Mouse (Mus musculus): ENCODE results near the gene Adtrp. TPM values are rescaled to one million over a fixed set of nuclear protein-coding genes. Genes with fewer than 3 reads are reported as not detected.
A peak's percentile ranks its signal among the peaks of the same experiment; 100 is the strongest.

Adtrp gene
- polyA plus RNA-seq, 1 experiment from 2014 or later = 1.3 TPM

- Histone ChIP-seq H3K27me3 (no peaks in the 10 kb centered on the region), H3K9ac (no peak overlapping the region), H3K4me3 (no peak overlapping the region), H3K4me1 (peaks cover 11% of the 10 kb centered on the region), H3K4me2 (replicated peaks) (no peak overlapping the region), H3K27ac (no peak overlapping the region), H3K36me3 (no peaks in the 10 kb centered on the region), H3K9me3 (no peaks in the 10 kb centered on the region)
- no peak for ATAC-seq (ENCODE audit: low FRiP score, low read depth)
- WGBS = 70% methylated on average over 8 of the region's 8 CpGs
Measured at GRCm38 (mm10) chr13:41803656-41804265, 43.7 kb downstream of the Adtrp start.

DNA sequence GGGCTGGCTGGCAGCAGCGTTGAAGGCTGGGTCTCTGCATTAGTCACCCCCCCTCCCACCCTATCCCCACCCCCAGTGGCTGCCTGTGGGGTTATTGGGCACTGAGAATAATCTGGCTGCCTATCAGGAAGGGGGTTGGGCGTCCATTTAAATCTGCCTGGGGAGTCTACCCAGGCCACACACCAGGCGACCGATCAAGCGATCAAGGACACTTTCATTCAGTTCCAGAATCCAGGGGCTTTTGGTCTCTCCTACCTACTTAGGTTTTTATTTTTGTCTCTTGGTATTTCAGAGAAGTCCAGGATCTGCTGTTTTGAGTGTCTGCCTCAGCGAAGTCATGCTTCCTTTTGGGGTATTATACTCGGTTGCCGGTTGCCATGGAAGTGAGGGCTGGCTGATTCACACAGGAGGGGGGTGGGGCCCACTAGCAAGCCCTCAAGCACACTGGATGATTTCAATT, 46.3 kb downstream of the Adtrp start:
- H3K27me3 ChIP-seq = no peaks in the 10 kb centered on the region
- peak overlapping the region; percentile 38 for H3K4me2 ChIP-seq (replicated peaks)
- no peak overlapping the region for H3K4me3 ChIP-seq
- H3K27ac ChIP-seq = no peak overlapping the region
- H3K9ac ChIP-seq = no peak overlapping the region
- peaks cover 11% of the 10 kb centered on the region for H3K4me1 ChIP-seq
- no peaks in the 10 kb centered on the region for H3K9me3 ChIP-seq
- ATAC-seq (ENCODE audit: low FRiP score, low read depth) = no peak
- no peaks in the 10 kb centered on the region for H3K36me3 ChIP-seq
- WGBS = 12% methylated on average over 8 of the region's 8 CpGs

GRCm38 (mm10) chr13:41792849-41793248, 54.6 kb downstream of the Adtrp start:
- 88% methylated on average over 6 of the region's 6 CpGs for WGBS
- Histone ChIP-seq H3K4me3 (no peak overlapping the region), H3K9me3 (no peaks in the 10 kb centered on the region), H3K36me3 (no peaks in the 10 kb centered on the region), H3K4me1 (no peaks in the 10 kb centered on the region), H3K27ac (no peak overlapping the region), H3K9ac (no peak overlapping the region), H3K27me3 (no peaks in the 10 kb centered on the region), H3K4me2 (replicated peaks) (no peak overlapping the region)
- no peak for ATAC-seq (ENCODE audit: low FRiP score, low read depth)

DNA sequence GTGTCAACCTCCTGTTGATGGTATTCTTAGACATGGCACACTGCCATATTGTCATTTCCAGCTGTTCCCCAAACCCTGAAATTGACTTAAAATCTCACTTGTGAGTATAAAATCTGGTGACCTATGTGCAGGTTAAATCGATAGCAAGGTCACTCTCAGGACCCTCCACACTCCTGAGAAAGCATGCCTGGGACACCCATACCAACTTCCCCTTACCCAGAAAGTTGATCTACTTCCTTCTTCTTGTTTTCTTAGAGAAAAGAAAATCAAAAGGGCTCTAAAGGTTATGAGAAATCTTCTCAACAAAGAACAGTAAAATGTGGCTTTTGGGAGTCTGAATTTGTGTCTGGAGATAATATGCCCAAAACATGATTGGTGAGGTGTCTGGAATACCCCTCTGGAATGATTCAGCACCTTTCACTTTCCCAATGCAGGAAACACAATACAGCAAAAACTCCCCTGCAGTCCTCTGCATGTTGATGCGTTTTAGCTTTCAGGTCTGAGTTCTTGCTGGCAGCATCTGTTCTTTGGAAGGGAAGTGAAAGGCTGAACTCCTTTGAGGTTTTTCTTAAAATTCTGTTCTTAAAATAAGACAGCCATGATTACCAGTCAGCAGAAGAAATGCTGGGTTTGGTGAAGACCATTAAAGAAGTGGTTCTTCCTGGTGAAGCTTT, 59.5 kb downstream of the Adtrp start:
- H3K9me3 ChIP-seq = no peaks in the 10 kb centered on the region
- no peak for ATAC-seq (ENCODE audit: low FRiP score, low read depth)
- no peaks in the 10 kb centered on the region for H3K27me3 ChIP-seq
- 75% methylated on average over 2 of the region's 2 CpGs for WGBS
- no peaks in the 10 kb centered on the region for H3K36me3 ChIP-seq
- H3K27ac ChIP-seq = no peak overlapping the region
- H3K4me2 ChIP-seq (replicated peaks) = no peak overlapping the region
- no peak overlapping the region for H3K4me3 ChIP-seq
- no peaks in the 10 kb centered on the region for H3K4me1 ChIP-seq
- H3K9ac ChIP-seq = no peak overlapping the region

DNA sequence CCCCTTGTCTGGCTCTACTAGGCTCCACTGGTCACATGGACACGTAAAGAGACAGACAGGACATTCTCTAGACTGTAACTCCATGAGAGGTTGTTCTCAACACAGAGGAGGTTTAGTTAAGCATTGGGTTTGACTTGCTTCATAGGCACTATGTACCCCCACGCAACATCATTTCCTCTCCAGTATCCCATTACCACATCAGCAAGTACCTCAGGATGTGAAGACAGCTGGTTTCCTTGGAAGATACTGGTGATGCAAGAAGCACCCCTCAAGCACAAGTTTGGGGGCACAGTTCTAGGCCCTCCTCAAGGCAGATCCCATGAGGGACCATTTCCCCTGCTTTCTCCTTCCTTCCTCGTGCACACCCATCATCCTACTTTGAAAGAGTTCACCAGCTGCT, 60.8 kb downstream of the Adtrp start:
- no peaks in the 10 kb centered on the region for H3K4me1 ChIP-seq
- no peak overlapping the region for H3K27ac ChIP-seq
- ATAC-seq (ENCODE audit: low FRiP score, low read depth) = no peak
- H3K9me3 ChIP-seq = no peaks in the 10 kb centered on the region
- H3K27me3 ChIP-seq = no peaks in the 10 kb centered on the region
- WGBS = 88% methylated on average over 3 of the region's 3 CpGs
- H3K9ac ChIP-seq = no peak overlapping the region
- no peaks in the 10 kb centered on the region for H3K36me3 ChIP-seq
- no peak overlapping the region for H3K4me3 ChIP-seq
- H3K4me2 ChIP-seq (replicated peaks) = no peak overlapping the region

DNA sequence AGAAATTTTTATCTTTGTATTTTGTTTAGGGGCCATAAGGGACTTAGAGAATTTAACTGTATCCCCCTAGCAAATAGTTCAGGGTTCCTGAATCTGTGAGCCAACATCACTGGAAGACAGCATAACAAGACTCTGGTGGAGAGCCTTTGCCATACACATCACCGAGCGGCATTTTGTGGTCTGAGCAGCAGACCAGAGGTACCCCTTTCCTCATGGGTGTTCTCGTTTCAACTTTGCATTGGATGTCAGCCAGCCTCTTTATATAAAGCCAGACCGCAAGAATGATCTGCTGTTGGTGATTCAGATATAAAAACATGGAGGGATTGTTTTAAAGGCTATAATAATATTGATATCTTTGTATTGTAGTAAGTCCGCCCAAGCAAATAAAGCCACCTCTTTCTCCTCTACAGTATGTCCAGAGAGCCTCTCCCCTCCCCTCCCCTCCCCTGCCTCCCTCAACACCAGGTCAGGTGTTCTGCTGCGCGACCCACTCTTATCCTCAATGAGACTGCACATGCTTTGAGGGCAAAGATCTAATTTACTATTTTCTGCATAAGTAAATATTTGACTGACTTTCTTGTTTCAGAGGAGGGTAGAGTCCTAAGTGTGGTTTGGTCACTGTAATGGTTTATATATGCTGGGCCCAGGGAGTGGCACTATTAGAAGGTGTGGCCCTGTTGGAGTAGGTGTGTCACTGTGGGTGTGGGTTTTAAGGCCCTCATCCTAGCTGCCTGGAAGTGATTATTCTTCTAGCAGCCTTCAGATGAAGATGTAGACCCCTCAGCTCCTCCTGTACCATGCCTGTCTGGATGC, 62.4 kb downstream of the Adtrp start:
- WGBS = 70% methylated on average over 7 of the region's 7 CpGs
- no peaks in the 10 kb centered on the region for H3K27me3 ChIP-seq
- H3K36me3 ChIP-seq = no peaks in the 10 kb centered on the region
- H3K4me1 ChIP-seq = no peaks in the 10 kb centered on the region
- H3K4me3 ChIP-seq = no peak overlapping the region
- no peaks in the 10 kb centered on the region for H3K9me3 ChIP-seq
- no peak overlapping the region for H3K9ac ChIP-seq
- no peak overlapping the region for H3K27ac ChIP-seq
- H3K4me2 ChIP-seq (replicated peaks) = no peak overlapping the region
- ATAC-seq (ENCODE audit: low FRiP score, low read depth) = no peak

DNA sequence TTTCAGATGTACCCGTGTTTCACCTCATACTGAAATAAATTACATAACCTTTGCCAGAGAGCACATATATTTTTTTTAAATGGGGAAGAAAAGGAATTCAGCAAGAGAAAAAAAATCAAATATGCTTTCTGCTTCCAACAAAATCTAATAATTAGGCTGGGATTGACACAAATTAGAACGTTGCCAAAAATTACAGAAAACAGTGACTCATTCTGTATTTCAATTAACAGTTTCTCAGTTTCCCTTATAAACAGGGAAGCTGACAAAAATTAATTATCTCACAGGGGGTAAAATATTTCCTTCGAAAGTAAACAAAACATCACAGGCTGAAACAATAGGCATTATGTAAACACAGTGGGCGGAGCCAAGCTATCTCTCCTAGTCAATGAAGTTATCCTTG, 67.2 kb downstream of the Adtrp start:
- H3K4me2 ChIP-seq (replicated peaks) = no peak overlapping the region
- no peak overlapping the region for H3K27ac ChIP-seq
- no peaks in the 10 kb centered on the region for H3K4me1 ChIP-seq
- no peak overlapping the region for H3K4me3 ChIP-seq
- no peaks in the 10 kb centered on the region for H3K9me3 ChIP-seq
- no peak for ATAC-seq (ENCODE audit: low FRiP score, low read depth)
- H3K27me3 ChIP-seq = no peaks in the 10 kb centered on the region
- no peaks in the 10 kb centered on the region for H3K36me3 ChIP-seq
- WGBS = 71% methylated on average over 4 of the region's 4 CpGs
- no peak overlapping the region for H3K9ac ChIP-seq

GRCm38 (mm10) chr13:41779603-41780180, 67.8 kb downstream of the Adtrp start:
- H3K36me3 ChIP-seq = no peaks in the 10 kb centered on the region
- ATAC-seq (ENCODE audit: low FRiP score, low read depth) = no peak
- H3K4me2 ChIP-seq (replicated peaks) = no peak overlapping the region
- H3K4me3 ChIP-seq = no peak overlapping the region
- H3K9me3 ChIP-seq = no peaks in the 10 kb centered on the region
- H3K4me1 ChIP-seq = no peaks in the 10 kb centered on the region
- H3K27me3 ChIP-seq = no peaks in the 10 kb centered on the region
- H3K9ac ChIP-seq = no peak overlapping the region
- 65% methylated on average over 9 of the region's 9 CpGs for WGBS
- no peak overlapping the region for H3K27ac ChIP-seq

- no peaks in the 10 kb centered on the region for H3K9me3 ChIP-seq
- peak overlapping the region; percentile 28; the same call in 1 of the 2 replicates for H3K27ac ChIP-seq
- WGBS = 49% methylated on average over 4 of the region's 4 CpGs
- no peak overlapping the region for H3K9ac ChIP-seq
- no peak overlapping the region for H3K4me3 ChIP-seq
- peaks cover 5% of the 10 kb centered on the region; the same call in 1 of the 2 replicates for H3K4me1 ChIP-seq
- H3K36me3 ChIP-seq = no peaks in the 10 kb centered on the region
- peak; percentile 78 for ATAC-seq (ENCODE audit: low FRiP score, low read depth)
- no peaks in the 10 kb centered on the region for H3K27me3 ChIP-seq
- H3K4me2 ChIP-seq (replicated peaks) = no peak overlapping the region
Measured at GRCm38 (mm10) chr13:41773812-41774376, 73.6 kb downstream of the Adtrp start.

DNA sequence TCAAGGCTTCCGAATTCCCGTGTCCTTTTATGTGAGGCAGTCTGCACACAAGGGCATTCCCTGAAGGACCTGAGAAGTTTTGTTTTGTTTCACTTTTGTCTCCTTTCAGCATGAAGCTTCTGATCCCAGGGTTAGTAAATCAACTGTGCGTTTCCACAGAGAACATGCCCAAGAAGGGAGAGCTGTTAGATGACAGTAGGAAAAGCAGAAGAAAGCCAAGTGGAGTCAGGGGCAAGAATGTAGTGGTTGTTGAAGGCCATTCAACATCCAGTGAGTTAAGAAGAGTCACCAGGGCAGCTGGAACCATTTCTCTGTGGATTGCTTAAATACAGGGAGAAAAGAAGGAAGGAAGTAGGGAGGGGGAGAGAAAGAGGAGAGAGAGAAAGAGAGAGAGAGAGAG, 76.4 kb downstream of the Adtrp start:
- Histone ChIP-seq H3K27ac (no peak overlapping the region), H3K4me3 (no peak overlapping the region), H3K4me1 (peaks cover 17% of the 10 kb centered on the region), H3K4me2 (replicated peaks) (no peak overlapping the region), H3K9ac (no peak overlapping the region), H3K9me3 (no peaks in the 10 kb centered on the region), H3K36me3 (no peaks in the 10 kb centered on the region), H3K27me3 (no peaks in the 10 kb centered on the region)
- no peak for ATAC-seq (ENCODE audit: low FRiP score, low read depth)
- 54% methylated on average over 3 of the region's 3 CpGs for WGBS

DNA sequence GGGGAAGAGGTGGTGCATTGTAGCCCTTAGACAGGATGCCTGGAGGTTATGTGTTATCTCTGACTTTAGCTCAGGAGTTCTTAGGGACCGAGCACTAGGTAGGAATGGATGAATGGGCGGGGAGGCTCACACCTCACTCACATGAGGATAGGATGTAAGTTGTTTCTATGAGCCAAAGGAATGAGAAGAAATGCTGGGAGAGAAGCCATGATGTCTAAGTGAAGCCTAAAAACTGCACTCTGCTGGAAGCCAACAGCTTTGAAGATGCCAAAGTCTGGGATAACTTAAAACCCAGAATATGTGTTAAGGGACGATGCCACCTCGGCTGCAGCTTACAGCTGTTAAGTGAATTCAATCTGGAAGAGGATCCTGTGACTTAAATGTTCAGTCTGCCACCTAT, 79.5 kb downstream of the Adtrp start:
- Histone ChIP-seq H3K9me3 (no peaks in the 10 kb centered on the region), H3K4me3 (no peak overlapping the region), H3K27me3 (no peaks in the 10 kb centered on the region), H3K36me3 (no peaks in the 10 kb centered on the region), H3K27ac (0 out of 2 replicates have a peak overlapping the region, but pooled peaks have one; percentile 6), H3K4me1 (peaks cover 11% of the 10 kb centered on the region), H3K9ac (no peak overlapping the region), H3K4me2 (replicated peaks) (no peak overlapping the region)
- WGBS = 75% methylated on average over 4 of the region's 4 CpGs
- ATAC-seq (ENCODE audit: low FRiP score, low read depth) = no peak

- ATAC-seq (ENCODE audit: low FRiP score, low read depth) = no peak
- H3K4me3 ChIP-seq = no peak overlapping the region
- no peak overlapping the region for H3K27ac ChIP-seq
- no peaks in the 10 kb centered on the region for H3K27me3 ChIP-seq
- H3K4me2 ChIP-seq (replicated peaks) = no peak overlapping the region
- no peaks in the 10 kb centered on the region for H3K36me3 ChIP-seq
- H3K9ac ChIP-seq = no peak overlapping the region
- no peaks in the 10 kb centered on the region for H3K9me3 ChIP-seq
- 82% methylated on average over 3 of the region's 3 CpGs for WGBS
- peaks cover 27% of the 10 kb centered on the region for H3K4me1 ChIP-seq
Measured at GRCm38 (mm10) chr13:41761986-41762385, 85.5 kb downstream of the Adtrp start.
